Mouse (Mus musculus) adipocyte (in vitro differentiated cells): ENCODE results near the gene C1qtnf5.
A peak's percentile ranks its signal among the peaks of the same experiment; 100 is the strongest.

Experiments used
- DNase-seq: peaks from one replicate; pipeline ENCODE4 v3.0.0-alpha.2; 2016; ENCODE audit warnings: low spot score

Gene C1qtnf5

DNA sequence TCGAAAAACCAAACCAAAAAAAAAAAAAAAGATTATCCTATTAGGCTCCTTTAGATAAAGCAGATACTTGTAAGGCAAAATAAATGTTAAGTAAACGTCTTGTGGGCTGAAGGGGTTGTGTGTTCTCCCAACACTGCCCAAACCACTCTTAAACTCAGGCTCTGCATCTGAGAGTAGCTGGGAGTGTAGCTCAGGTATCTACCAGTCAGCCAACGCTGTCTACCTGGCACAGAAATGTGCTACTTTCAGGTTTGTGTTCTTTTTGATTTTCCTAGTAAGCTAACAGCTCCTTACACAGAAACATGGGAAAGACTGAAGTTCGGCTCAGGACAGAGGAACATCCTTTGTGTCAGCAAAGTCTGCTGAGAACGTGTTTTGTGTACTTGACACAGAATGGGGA, 25.2 kb downstream of the C1qtnf5 start:
- DNase-seq: no peak

DNA sequence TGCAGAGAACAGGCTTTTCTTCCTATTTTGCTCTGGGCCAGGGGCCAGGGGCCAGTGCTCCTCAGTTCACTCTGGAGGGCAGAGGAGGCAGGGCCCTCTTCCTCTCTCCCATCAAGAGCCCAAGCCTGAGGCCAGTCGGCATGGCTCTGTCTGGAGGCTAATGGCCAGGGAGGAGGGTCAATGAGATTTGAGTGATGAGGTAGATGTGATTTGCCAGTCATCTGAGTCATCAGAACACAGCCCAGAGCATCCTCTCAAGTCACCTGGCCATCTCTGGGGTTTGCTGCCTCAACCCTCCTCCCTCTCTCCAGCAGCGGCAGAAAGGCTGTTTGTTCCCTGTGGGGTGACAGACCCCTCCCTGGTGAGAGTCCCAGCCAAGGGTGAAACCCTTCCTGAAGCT, 26.2 kb downstream of the C1qtnf5 start:
- no peak for DNase-seq

DNA sequence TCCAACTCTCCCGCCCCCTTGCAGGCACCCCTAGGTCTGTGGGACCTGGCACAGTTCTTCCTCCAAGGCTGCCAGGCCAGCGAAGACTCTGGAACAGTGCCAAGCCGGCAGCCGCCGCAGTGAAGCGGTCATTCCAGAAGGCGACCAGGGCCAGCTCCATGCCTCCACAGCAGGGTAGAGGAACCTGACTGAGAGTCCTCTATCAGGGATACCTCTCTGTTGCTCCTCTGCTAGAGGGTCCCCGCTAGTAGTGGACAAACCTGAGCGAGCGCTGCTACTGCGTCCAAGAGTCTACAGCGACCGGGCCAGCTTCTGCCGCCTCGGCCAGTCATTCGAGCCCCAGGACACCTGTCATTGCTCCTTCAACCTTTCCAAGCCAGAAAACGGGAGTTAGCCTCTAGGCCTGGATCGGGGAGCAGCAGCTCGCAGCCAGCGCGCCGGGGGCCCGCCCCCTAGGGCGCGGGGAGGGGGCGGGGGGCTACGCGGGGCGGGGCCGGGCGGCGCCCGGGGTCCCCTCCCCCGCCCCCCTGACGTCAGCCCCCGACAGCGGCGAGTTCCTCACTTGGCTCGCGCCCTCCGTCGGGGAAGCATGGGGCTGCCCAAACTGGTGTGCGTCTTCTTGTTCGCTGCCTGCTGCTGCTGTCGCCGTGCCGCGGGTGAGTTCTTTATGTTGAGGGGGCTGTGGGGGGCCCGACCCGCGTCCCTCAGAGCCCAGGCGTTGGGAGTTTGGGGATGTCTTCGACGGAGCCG, 27.2 kb downstream of the C1qtnf5 start, which contains the start of gene Mcam:
Gene Mcam, plus strand, starts transcription at position 369 of the 750 bp plus-strand sequence.
- DNase-seq: peak; percentile 61

DNA sequence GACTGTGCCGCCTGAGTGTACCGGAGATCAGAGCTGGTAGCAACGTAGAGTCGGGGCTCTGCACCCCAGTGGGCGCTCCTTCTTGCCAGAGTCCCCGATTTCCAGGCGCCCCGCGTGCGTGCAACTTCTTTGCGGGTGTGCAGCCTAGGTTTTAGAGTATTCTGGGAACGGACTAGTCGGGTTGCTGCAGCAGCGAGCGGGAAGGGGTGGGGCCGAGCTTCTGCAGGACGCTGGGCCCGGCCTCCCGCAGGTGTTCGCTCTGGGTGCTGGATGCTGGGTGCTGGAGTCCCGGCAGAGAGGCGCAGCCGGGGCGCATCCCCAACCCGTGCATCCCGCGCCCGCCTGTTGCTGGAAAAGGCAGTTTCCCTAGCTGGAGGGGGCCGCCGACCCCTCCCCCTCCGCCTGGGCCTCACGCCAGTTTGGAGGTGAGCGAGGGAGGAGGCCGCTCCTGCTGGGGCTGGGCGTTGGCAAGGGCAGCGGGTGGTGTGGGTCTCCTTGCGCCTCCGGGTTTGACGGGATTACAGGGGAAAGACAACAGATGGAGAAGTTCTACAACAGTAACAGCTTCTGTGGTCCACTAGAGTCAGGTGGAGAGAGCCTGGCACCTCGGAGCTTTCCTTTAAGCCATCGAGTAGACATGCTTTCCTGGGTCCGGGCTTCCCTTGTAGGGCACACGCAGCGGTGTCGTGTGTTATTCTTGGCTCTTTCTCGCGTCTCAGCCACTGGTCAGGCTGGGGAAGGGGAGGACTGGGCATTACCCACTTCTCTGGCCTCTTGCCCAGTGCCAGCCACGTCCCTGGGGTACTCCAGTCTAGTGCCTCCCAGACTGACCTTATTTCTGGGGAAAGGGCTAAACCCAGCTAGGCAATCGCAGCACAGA, 28.0 kb downstream of the C1qtnf5 start:
- peak; percentile 94 for DNase-seq

DNA sequence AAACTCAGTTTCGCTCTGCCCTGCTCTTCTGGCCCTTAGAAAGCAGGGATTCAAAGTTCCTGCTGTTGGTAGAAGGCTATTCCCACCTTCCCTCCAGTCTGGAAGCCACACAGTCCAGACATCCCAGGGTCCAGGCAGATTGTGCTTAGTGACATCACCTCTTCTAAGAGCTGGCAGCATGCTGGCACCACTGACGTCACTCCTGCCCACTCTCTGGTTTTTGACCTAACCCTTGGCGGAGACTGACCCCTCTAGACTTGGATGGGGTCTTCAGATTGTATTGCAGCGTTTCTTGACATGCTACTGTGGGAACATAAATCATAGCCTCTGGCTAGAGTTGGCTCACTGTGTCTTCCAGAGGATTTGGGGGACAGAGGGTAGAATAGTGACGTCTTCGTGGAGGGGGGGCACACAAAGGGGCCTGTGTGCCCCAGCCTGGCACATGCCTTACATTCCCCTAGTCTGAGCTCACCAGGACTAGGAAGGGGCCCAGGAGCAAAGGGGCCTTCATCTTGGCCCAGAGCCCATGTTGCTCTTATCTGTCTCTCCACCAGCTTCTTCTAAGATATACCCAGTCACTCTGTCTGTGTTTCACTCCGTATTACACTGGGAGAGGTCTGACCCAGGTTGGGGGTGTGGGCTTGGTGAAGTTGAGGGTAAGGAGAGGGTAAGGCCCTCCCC, 28.8 kb downstream of the C1qtnf5 start:
- no peak for DNase-seq

DNA sequence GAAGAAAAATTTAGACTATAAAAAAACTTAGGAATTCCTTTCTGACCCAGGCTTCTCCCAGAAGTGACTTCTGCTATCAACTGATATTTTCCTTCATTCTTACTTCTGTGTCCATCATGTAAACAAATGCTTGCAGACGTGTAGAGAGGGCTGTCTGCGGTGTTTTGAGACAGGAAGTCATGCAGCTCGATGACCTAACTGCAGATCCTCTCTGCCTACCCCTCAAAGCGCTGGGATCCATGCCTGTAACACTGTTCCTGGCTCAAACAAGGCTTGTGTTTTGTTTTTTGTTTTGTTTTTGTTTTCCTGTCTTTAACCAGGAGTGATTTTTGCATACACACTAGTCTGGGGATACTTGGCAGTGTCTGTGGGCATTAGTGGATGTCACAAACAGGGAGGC, 30.8 kb downstream of the C1qtnf5 start:
- DNase-seq: no peak

DNA sequence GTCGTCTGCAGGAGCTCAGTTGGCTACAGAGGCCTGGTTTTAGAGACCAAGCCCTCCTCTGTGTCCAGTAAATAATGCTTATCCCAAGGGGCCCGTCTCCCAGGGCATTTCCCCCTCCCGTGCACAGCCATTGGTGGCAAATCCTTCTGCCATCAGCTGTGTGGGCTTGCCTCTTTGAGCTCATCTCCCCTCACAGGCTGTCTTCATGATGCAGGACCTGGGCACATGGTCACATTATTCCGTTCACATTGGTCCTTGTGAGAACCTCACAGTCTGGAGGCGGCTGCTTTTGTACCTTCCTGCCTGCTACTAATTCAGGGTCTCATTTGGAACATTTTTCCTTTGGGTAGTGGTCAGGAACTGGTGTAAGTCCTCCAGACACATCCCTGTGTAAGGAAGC, 34.9 kb downstream of the C1qtnf5 start:
- no peak for DNase-seq

DNA sequence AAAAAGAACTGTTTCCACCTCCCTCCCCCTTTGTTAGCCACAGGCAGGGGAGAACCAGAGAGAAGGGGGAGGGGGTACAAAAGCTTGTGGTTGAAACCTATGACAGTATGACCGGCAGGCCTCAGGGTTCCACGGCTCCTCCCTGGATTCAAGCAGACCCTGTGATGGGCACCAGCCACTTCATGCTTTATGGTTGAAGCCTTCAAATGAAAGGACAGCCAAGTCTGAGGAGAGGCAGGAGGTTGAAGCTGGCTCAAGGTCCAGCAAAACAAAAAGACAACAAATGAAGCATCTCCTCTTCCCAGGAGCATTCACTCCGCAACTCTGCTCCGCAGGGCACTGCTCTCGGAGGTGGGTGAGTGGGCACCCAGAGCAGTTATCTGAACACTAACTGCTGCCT, 36.4 kb downstream of the C1qtnf5 start:
- no peak for DNase-seq

DNA sequence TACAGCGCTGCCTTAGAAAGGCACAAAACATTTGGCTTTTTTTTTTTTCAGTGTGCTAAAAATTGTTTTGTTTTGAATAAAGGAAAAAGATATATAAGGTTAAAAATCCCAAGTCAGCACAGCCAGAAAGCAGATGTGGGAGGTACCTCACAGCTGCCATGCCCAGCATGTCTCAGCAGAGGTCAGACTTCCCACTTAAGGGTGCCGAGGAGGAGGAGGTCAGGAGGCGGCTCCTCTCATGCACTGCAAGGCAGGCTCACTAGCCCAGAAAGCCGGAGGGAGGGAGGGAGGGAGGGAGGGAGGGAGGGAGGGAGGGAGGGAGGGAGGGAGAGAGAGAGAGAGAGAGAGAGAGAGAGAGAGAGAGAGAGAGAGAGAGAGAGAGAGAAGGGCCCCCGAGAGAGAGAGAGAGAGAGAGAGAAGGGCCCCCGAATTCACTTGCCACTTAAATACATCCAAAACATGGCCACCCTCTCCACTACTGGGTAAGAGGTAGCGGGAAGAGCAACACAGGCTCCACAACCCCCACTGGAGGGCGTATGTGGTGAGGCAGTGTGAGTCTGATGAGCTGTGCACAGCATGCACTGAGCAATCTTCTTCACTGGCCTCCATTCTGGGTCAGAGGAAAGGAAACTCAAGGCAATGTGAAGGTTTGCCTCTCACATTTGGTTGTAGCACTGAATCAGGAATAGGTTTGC, 37.1 kb downstream of the C1qtnf5 start:
- peak; percentile 68 for DNase-seq

DNA sequence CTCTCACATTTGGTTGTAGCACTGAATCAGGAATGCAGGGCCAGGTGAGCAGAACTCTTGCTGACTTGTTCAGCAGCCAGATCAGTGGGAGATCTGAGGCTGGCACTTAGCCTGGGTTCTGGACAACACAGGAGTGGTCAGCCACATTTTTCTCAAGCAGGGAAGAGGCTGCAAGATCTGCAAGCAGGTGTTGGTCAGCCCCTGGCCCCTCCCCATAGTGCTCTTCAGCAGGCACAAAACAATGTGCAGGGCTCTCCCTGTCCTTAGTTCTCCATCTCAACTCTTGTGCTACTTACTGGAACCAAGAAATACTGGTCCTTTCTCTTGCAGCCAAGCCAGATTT, 37.6 kb downstream of the C1qtnf5 start:
- no peak for DNase-seq

DNA sequence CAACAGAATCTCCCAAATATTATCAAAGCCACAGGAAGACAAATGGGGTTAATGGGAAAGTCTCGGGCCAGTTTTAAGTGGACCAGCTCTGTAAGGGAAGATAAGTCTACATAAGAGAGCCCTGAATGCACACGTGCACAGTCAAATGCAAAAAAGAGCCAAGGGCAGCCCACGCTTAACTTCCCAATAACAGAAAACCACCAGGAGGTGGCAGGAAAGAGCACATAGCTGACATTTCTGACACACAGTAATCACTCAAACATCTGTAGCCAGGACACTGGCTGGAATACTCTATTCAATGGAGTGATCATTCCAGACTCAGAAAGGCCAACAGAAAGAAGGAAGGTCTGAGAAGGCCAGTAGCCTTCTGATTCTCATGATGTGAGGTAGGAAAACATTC, 40.2 kb downstream of the C1qtnf5 start:
- peak; percentile 45 for DNase-seq
